Mouse (Mus musculus) kidney, adult 2 months (tissue): Measurements from ENCODE around the gene Pm20d1. TPM values are rescaled to one million over a fixed set of nuclear protein-coding genes. Genes with fewer than 3 reads are reported as not detected.

Experiments used
- DNase-seq: peaks from one replicate; pipeline ENCODE4 v3.0.0; 2021
- H3K27ac ChIP-seq: fragments of 200-500 bp; 2 replicates; pipeline ENCODE4 v1.5.1; 2012; ENCODE audit warnings: low read depth, low read length, control low read depth, inconsistent platforms; ENCODE audit not compliant: insufficient read depth
- H3K27me3 ChIP-seq: fragments of 200-500 bp; replicated peaks from 2 replicates; pipeline ENCODE4 v1.6.1; 2012; ENCODE audit warnings: mild to moderate bottlenecking, moderate library complexity, low read length, inconsistent platforms; ENCODE audit not compliant: control insufficient read depth, insufficient read depth
- H3K36me3 ChIP-seq: fragments of 200-500 bp; 2 replicates; pipeline ENCODE4 v1.6.1; 2012; ENCODE audit warnings: mild to moderate bottlenecking, moderate library complexity, low read length, inconsistent platforms; ENCODE audit not compliant: control insufficient read depth, insufficient read depth
- H3K4me1 ChIP-seq: fragments of 200-500 bp; 2 replicates; pipeline ENCODE4 v1.6.1; 2011; ENCODE audit warnings: low read length; ENCODE audit not compliant: control insufficient read depth, insufficient read depth
- H3K4me3 ChIP-seq: fragments of 200-500 bp; 2 replicates; pipeline ENCODE4 v1.5.1; 2011; ENCODE audit warnings: mild to moderate bottlenecking, low read depth, low read length, control low read depth; ENCODE audit not compliant: insufficient read depth
- CTCF ChIP-seq: fragments of 200-500 bp; conservative IDR thresholded peaks from 2 replicates; pipeline ENCODE4 v1.5.1; 2011; ENCODE audit warnings: low read depth, mild to moderate bottlenecking, control low read depth, low read length, moderate library complexity, mixed read lengths; ENCODE audit not compliant: insufficient read depth, insufficient read length
- POLR2A ChIP-seq: fragments of 200-500 bp; IDR thresholded peaks from one replicate; pipeline ENCODE4 v1.6.1; 2011; ENCODE audit warnings: low read depth, low read length, control low read depth
- WGBS: fragments of 180-500 bp; shearing (Covaris S2); methylation state at CpG from one replicate; pipeline ENCODE4 v1.1.7; 2018; 5-methylcytosine and 5-hydroxymethylcytosine counted together
- polyA plus RNA-seq: library from polyadenylated mRNA; depleted of rRNA; stranded (reverse); fragments of >200 nt; gene quantifications from 2 replicates; pipeline ENCODE4 v1.2.3, GENCODE M21; 2012

The Pm20d1 gene
- polyA plus RNA-seq, 1 experiment, result 26.3 TPM

GRCm38 (mm10) chr1:131822856-131823492 is 25.8 kb downstream of the Pm20d1 start:
- Histone ChIP-seq H3K27ac (no peak overlapping the region), H3K4me1 (no peaks in the 10 kb centered on the region), H3K36me3 (no peaks in the 10 kb centered on the region), H3K4me3 (no peak overlapping the region), H3K27me3 (no peaks in the 10 kb centered on the region)
- DNase-seq, result no peak
- TF ChIP-seq CTCF, result no peak
- no peak for TF ChIP-seq POLR2A
- 100% methylated on average over 1 of the region's 1 CpGs for WGBS

GRCm38 (mm10) chr1:131823563-131823962 is 26.4 kb downstream of the Pm20d1 start:
- Histone ChIP-seq H3K4me3 (no peak overlapping the region), H3K27ac (no peak overlapping the region), H3K36me3 (no peaks in the 10 kb centered on the region), H3K27me3 (no peaks in the 10 kb centered on the region), H3K4me1 (no peaks in the 10 kb centered on the region)
- no peak for DNase-seq
- WGBS, result 53% methylated on average over 5 of the region's 5 CpGs
- no peak for TF ChIP-seq POLR2A
- TF ChIP-seq CTCF, result no peak

DNA sequence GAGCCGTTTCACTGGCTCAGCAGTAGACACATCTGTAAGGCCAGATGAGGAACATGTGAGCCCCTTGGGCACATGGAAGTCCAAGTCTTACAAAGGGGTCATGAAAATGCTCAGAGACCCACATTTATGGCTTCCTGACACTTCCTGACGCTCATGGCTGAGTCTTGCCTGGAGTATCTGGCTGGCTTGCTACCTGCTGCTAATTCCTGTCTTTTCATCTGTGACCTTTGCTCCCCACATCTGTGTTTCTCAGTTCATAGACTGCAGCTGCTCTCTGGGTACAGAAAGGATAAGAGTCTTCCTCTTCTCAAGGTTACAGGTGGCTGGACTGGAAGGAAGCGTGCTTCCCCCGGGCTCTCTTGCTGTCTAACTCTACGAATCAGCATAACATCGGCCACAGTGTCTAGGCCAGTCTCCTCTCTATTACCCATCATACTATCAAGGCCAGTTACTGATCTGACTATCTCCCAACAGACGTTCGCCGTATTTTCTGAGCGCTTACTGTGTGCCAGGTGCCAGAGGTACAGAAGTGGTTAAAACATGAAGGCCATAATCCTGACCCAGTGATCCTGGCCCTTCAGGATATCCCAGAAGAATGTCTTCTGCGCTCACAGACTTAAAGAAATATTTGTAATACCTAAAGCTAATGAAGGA is 27.5 kb downstream of the Pm20d1 start:
- H3K4me3 ChIP-seq, result no peak overlapping the region
- no peak overlapping the region for H3K27ac ChIP-seq
- 83% methylated on average over 11 of the region's 11 CpGs for WGBS
- no peak for DNase-seq
- no peaks in the 10 kb centered on the region; the same call in 1 of the 2 replicates for H3K4me1 ChIP-seq
- H3K36me3 ChIP-seq, result no peaks in the 10 kb centered on the region
- no peak for TF ChIP-seq CTCF
- no peak for TF ChIP-seq POLR2A
- H3K27me3 ChIP-seq, result no peaks in the 10 kb centered on the region

GRCm38 (mm10) chr1:131827207-131827786 is 30.1 kb downstream of the Pm20d1 start, which contains the start of gene Slc41a1:
Gene Slc41a1 (plus strand): TSS chr1:131827493.
- Histone ChIP-seq H3K4me3 (peak within 1 kb of the TSS; percentile 65), H3K27ac (peak within 1 kb of the TSS; percentile 74), H3K36me3 (no peaks in the 10 kb centered on the region), H3K27me3 (no peaks in the 10 kb centered on the region), H3K4me1 (no peaks in the 10 kb centered on the region; the same call in 1 of the 2 replicates)
- no peak for TF ChIP-seq CTCF
- TF ChIP-seq POLR2A, result no peak
- 4% methylated on average over 25 of the region's 25 CpGs for WGBS
- DNase-seq, result no peak

GRCm38 (mm10) chr1:131827787-131828258 is 30.6 kb downstream of the Pm20d1 start:
- H3K27ac ChIP-seq, result peak overlapping the region; percentile 74
- 0% methylated on average over 36 of the region's 36 CpGs for WGBS
- peak overlapping the region; percentile 65 for H3K4me3 ChIP-seq
- H3K4me1 ChIP-seq, result no peaks in the 10 kb centered on the region; the same call in 1 of the 2 replicates
- peak; percentile 47 for TF ChIP-seq POLR2A
- no peak for TF ChIP-seq CTCF
- H3K36me3 ChIP-seq, result no peaks in the 10 kb centered on the region
- H3K27me3 ChIP-seq, result no peaks in the 10 kb centered on the region
- DNase-seq, result peak; percentile 97

GRCm38 (mm10) chr1:131828297-131829126 is 31.3 kb downstream of the Pm20d1 start:
- no peak for TF ChIP-seq POLR2A
- TF ChIP-seq CTCF, result no peak
- Histone ChIP-seq H3K27ac (peak overlapping the region; percentile 61), H3K4me3 (peak overlapping the region; percentile 65), H3K4me1 (no peaks in the 10 kb centered on the region; the same call in 1 of the 2 replicates), H3K36me3 (no peaks in the 10 kb centered on the region), H3K27me3 (no peaks in the 10 kb centered on the region)
- peak; percentile 29 for DNase-seq
- WGBS, result 3% methylated on average over 22 of the region's 22 CpGs

DNA sequence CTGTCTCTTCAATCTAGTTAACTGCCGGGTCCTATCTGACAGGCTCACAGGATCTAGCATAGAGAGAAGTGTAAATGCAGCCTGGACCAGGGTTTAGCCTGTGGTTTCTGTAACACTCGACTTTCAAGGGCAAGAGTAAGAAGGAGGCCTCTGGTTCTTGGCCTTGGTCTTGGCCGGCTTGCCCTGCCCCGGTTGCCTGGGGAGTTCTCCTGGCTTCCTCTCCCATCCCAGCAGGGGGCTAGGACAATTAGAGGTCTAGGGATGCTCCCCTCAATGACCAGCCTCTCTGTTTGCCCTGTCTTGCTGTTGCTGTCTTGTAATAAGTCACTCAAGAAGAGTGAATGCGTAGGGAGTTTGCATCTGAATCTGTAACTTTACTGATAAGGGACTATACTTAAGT is 32.1 kb downstream of the Pm20d1 start:
- Histone ChIP-seq H3K4me1 (no peaks in the 10 kb centered on the region; the same call in 1 of the 2 replicates), H3K27ac (no peak overlapping the region), H3K4me3 (no peak overlapping the region), H3K27me3 (no peaks in the 10 kb centered on the region), H3K36me3 (no peaks in the 10 kb centered on the region)
- DNase-seq, result no peak
- 64% methylated on average over 5 of the region's 5 CpGs for WGBS
- no peak for TF ChIP-seq CTCF
- no peak for TF ChIP-seq POLR2A
